Mouse (Mus musculus): ENCODE data around the gene Lrrn1. TPM values are rescaled to one million over a fixed set of nuclear protein-coding genes. Genes with fewer than 3 reads are reported as not detected.

The Lrrn1 gene
- polyA plus RNA-seq, 1 experiment from 2014 or later = 50.7 TPM

DNA sequence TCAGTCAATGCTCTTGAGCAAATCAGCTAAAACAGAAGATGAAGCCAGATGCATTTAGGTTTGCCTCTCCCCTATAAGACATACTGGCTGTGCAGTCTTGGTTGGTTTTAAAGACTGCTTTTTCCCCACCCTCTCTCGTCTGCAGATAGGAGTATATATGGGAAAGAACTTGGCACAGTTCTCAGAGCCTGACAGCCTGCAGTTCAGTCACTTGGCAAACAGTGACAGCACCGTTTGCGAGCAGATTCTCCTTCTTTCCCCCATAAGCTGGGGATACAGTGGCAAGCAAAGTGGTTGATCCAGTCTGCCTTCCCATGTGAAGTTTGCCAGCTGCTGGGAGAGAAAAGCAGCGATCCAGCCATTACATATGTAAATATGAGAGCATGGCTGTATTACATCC lies 12.3 kb downstream of the Lrrn1 start:
- Histone ChIP-seq H3K4me3 (no peak overlapping the region), H3K27ac (no peak overlapping the region), H3K36me3 (no peaks in the 10 kb centered on the region), H3K27me3 (no peaks in the 10 kb centered on the region), H3K9me3 (no peaks in the 10 kb centered on the region), H3K4me1 (no peaks in the 10 kb centered on the region), H3K4me2 (replicated peaks) (no peak overlapping the region), H3K9ac (no peak overlapping the region)
- WGBS = 89% methylated on average over 4 of the region's 4 CpGs
- ATAC-seq (ENCODE audit: insufficient number of reproducible peaks, insufficient read depth, low FRiP score, low TSS enrichment) = no peak

GRCm38 (mm10) chr6:107546272-107546671 lies 16.7 kb downstream of the Lrrn1 start:
- Histone ChIP-seq H3K27ac (no peak overlapping the region), H3K27me3 (no peaks in the 10 kb centered on the region), H3K4me2 (replicated peaks) (no peak overlapping the region), H3K4me3 (no peak overlapping the region), H3K4me1 (no peaks in the 10 kb centered on the region), H3K36me3 (no peaks in the 10 kb centered on the region), H3K9me3 (no peaks in the 10 kb centered on the region), H3K9ac (no peak overlapping the region)
- ATAC-seq (ENCODE audit: insufficient number of reproducible peaks, insufficient read depth, low FRiP score, low TSS enrichment) = no peak
- 81% methylated on average over 2 of the region's 2 CpGs for WGBS

- Histone ChIP-seq H3K4me3 (no peak overlapping the region), H3K9ac (no peak overlapping the region), H3K4me2 (replicated peaks) (no peak overlapping the region), H3K9me3 (no peaks in the 10 kb centered on the region), H3K4me1 (no peaks in the 10 kb centered on the region), H3K27ac (no peak overlapping the region), H3K36me3 (no peaks in the 10 kb centered on the region), H3K27me3 (no peaks in the 10 kb centered on the region)
- WGBS = 83% methylated on average over 1 of the region's 1 CpGs
- no peak for ATAC-seq (ENCODE audit: insufficient number of reproducible peaks, insufficient read depth, low FRiP score, low TSS enrichment)
Measured at GRCm38 (mm10) chr6:107552511-107552910, 22.9 kb downstream of the Lrrn1 start.

DNA sequence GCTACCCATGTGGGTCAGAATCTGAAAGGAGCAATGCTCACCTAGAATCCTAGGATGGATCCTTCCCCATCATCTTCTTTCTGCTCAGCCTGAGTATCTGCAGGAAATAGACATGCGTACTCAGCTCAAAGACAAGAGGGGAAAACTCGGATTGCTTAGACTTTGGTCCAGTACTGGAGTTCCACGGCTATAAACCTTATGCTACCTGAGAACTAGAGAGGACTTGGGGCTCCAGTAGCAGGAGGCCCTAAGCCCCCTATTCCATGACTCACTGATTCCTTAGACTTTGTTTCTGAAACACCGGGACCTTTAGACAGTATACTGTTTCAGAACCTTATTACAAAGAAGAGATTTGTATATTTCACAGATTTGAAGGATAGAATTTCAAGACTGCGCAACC lies 25.8 kb downstream of the Lrrn1 start:
- no peaks in the 10 kb centered on the region for H3K4me1 ChIP-seq
- no peak for ATAC-seq (ENCODE audit: insufficient number of reproducible peaks, insufficient read depth, low FRiP score, low TSS enrichment)
- no peaks in the 10 kb centered on the region for H3K27me3 ChIP-seq
- H3K9me3 ChIP-seq = no peaks in the 10 kb centered on the region
- H3K27ac ChIP-seq = no peak overlapping the region
- H3K36me3 ChIP-seq = no peaks in the 10 kb centered on the region
- WGBS = 78% methylated on average over 5 of the region's 5 CpGs
- H3K9ac ChIP-seq = no peak overlapping the region
- no peak overlapping the region for H3K4me2 ChIP-seq (replicated peaks)
- H3K4me3 ChIP-seq = no peak overlapping the region

DNA sequence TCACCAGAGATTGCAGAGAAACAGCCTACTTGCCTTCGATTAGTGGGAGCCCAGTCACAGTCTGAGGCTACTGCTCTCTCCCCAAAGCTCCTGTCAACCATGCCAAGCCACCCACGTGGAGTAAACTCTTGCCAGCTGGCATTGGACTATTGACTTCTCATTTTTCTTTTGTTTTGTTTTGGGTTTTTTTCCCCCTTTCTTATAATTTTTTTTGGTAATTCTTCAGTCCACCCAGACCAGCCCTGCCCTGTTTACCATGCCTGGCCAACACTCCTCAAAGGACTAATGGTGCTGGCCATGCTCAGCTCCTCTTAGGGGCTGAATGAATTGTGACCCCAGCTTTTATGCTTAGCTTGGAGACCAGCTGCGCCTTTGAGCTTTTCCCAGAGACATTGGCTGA lies 27.4 kb downstream of the Lrrn1 start:
- no peak overlapping the region for H3K27ac ChIP-seq
- no peak overlapping the region for H3K4me3 ChIP-seq
- H3K4me2 ChIP-seq (replicated peaks) = no peak overlapping the region
- H3K36me3 ChIP-seq = no peaks in the 10 kb centered on the region
- H3K27me3 ChIP-seq = no peaks in the 10 kb centered on the region
- H3K9me3 ChIP-seq = no peaks in the 10 kb centered on the region
- H3K4me1 ChIP-seq = no peaks in the 10 kb centered on the region
- ATAC-seq (ENCODE audit: insufficient number of reproducible peaks, insufficient read depth, low FRiP score, low TSS enrichment) = no peak
- WGBS = 75% methylated on average over 3 of the region's 3 CpGs
- no peak overlapping the region for H3K9ac ChIP-seq

- Histone ChIP-seq H3K4me2 (replicated peaks) (no peak overlapping the region), H3K9ac (no peak overlapping the region), H3K36me3 (no peaks in the 10 kb centered on the region), H3K4me1 (no peaks in the 10 kb centered on the region), H3K9me3 (no peaks in the 10 kb centered on the region), H3K27ac (no peak overlapping the region), H3K4me3 (no peak overlapping the region), H3K27me3 (no peaks in the 10 kb centered on the region)
- WGBS = 86% methylated on average over 3 of the region's 3 CpGs
- no peak for ATAC-seq (ENCODE audit: insufficient number of reproducible peaks, insufficient read depth, low FRiP score, low TSS enrichment)
Measured at GRCm38 (mm10) chr6:107557806-107558205, 28.2 kb downstream of the Lrrn1 start.

GRCm38 (mm10) chr6:107562255-107562654 lies 32.7 kb downstream of the Lrrn1 start:
- Histone ChIP-seq H3K9ac (no peak overlapping the region), H3K4me3 (no peak overlapping the region), H3K9me3 (no peaks in the 10 kb centered on the region), H3K27ac (no peak overlapping the region), H3K4me2 (replicated peaks) (no peak overlapping the region), H3K4me1 (no peaks in the 10 kb centered on the region), H3K36me3 (no peaks in the 10 kb centered on the region), H3K27me3 (no peaks in the 10 kb centered on the region)
- no peak for ATAC-seq (ENCODE audit: insufficient number of reproducible peaks, insufficient read depth, low FRiP score, low TSS enrichment)
- 95% methylated on average over 2 of the region's 2 CpGs for WGBS

DNA sequence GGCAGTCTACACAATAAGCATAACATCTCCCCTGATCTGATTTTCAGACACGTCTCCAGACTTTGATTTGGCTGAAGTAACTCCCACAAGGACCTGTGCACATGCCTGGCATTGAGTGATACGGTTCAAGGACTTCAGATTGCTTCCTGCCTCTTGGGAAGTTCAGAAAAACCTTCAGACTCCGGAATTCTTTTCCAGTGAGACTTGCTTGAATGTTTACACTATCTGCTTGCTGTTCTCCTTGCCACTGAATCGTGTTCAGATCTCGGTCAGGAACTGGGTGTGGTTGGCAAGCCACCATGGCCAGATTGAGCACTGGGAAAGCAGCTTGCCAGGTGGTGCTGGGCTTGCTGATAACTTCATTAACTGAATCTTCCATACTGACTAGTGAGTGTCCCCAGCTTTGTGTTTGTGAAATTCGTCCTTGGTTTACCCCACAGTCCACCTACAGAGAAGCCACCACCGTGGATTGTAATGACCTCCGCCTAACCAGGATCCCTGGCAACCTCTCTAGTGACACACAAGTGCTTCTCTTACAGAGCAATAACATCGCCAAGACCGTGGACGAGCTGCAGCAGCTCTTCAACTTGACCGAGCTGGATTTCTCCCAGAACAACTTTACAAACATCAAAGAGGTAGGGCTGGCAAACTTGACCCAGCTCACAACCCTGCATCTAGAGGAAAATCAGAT lies 37.5 kb downstream of the Lrrn1 start:
- Histone ChIP-seq H3K4me1 (no peaks in the 10 kb centered on the region), H3K27me3 (no peaks in the 10 kb centered on the region), H3K27ac (no peak overlapping the region), H3K36me3 (no peaks in the 10 kb centered on the region), H3K9me3 (no peaks in the 10 kb centered on the region), H3K9ac (no peak overlapping the region), H3K4me3 (no peak overlapping the region), H3K4me2 (replicated peaks) (no peak overlapping the region)
- 79% methylated on average over 12 of the region's 12 CpGs for WGBS
- ATAC-seq (ENCODE audit: insufficient number of reproducible peaks, insufficient read depth, low FRiP score, low TSS enrichment) = no peak

DNA sequence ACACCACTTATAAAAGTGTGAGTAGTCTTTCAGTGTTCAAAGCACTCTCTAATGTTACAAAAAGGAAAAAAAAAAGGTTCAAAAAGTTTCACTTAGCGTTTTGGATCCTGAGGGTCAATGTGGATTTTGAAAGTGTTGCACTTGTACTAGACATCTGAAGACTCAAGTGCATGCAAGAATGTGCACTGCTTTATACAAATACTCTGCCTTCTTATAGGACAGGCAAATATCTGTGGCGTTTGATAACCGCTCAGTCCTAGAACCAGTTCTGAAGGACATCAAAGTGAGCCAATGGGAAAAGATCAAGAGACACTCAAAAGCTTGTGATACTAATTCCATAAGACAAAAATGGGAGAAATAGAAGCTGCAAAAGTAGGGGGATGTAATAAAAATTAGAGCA lies 45.0 kb downstream of the Lrrn1 start:
- Histone ChIP-seq H3K4me3 (no peak overlapping the region), H3K27me3 (no peaks in the 10 kb centered on the region), H3K27ac (no peak overlapping the region), H3K9ac (no peak overlapping the region), H3K4me2 (replicated peaks) (no peak overlapping the region), H3K4me1 (no peaks in the 10 kb centered on the region), H3K9me3 (no peaks in the 10 kb centered on the region), H3K36me3 (no peaks in the 10 kb centered on the region)
- 89% methylated on average over 3 of the region's 3 CpGs for WGBS
- ATAC-seq (ENCODE audit: insufficient number of reproducible peaks, insufficient read depth, low FRiP score, low TSS enrichment) = no peak

GRCm38 (mm10) chr6:107575405-107575804 lies 45.8 kb downstream of the Lrrn1 start:
- H3K4me2 ChIP-seq (replicated peaks) = no peak overlapping the region
- no peaks in the 10 kb centered on the region for H3K4me1 ChIP-seq

DNA sequence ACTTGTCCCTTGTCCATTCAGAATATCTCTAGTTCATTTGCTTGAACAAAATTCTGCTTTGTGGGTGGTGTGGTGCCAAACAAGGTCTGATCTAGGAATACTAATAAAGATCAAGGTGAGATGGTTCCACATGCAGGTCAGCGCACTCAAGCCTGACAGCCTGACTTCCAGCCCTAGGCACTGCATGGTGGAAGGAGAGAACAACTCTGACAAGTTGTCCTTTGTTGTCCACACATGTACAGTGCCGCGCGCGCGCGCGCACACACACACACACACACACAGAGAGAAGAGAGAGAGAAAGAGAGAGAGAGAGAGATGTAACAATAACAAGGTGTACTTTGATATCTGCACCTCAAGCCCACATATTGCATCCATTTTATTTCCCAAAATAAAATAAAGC lies 47.7 kb downstream of the Lrrn1 start:
- Histone ChIP-seq H3K27ac (no peak overlapping the region), H3K9ac (no peak overlapping the region), H3K27me3 (no peaks in the 10 kb centered on the region), H3K4me1 (no peaks in the 10 kb centered on the region), H3K4me3 (no peak overlapping the region), H3K36me3 (no peaks in the 10 kb centered on the region), H3K9me3 (no peaks in the 10 kb centered on the region), H3K4me2 (replicated peaks) (no peak overlapping the region)
- 93% methylated on average over 8 of the region's 8 CpGs for WGBS
- ATAC-seq (ENCODE audit: insufficient number of reproducible peaks, insufficient read depth, low FRiP score, low TSS enrichment) = no peak

More at GRCm38 (mm10) chr6:107575405-107575804, 45.8 kb downstream of the Lrrn1 start:
- H3K9me3 ChIP-seq = no peaks in the 10 kb centered on the region
- no peaks in the 10 kb centered on the region for H3K36me3 ChIP-seq
- WGBS = 53% methylated on average over 3 of the region's 3 CpGs
- H3K27ac ChIP-seq = no peak overlapping the region
- no peak overlapping the region for H3K9ac ChIP-seq
- no peak overlapping the region for H3K4me3 ChIP-seq
- ATAC-seq (ENCODE audit: insufficient number of reproducible peaks, insufficient read depth, low FRiP score, low TSS enrichment) = no peak
- no peaks in the 10 kb centered on the region for H3K27me3 ChIP-seq

DNA sequence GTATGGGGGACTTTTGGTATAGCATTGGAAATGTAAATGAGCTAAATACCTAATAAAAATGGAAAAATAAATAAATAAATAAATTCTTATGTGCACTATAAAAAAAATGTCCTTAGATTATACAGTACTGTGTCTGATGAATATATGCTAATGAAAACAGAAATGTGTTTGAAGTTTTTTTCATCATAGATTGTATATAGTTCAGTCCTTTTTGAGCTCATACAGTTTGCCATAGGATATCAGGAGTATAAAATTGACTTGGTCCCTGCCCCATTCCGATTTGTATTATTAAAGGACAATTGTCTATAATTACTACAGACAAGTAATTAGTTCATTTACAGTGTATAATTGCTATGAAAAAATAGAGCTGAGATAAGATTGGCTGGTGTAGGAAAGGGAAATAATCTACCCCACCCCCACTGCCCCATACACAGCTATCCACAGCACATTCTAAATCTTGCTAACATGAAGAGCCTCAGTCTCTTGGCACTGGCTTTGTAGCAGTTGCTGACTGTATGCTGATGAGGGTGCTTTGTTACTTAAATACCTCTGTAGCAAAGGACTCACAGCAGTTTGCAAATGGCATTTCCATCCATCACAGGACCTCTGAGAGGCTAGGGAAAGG lies 54.3 kb downstream of the Lrrn1 start:
- no peak for ATAC-seq (ENCODE audit: insufficient number of reproducible peaks, insufficient read depth, low FRiP score, low TSS enrichment)
- H3K9ac ChIP-seq = no peak overlapping the region
- 87% methylated on average over 1 of the region's 1 CpGs for WGBS

More for the DNA sequence above, 54.3 kb downstream of the Lrrn1 start:
- H3K27ac ChIP-seq = no peak overlapping the region
- H3K9me3 ChIP-seq = no peaks in the 10 kb centered on the region
- no peaks in the 10 kb centered on the region for H3K27me3 ChIP-seq
- H3K4me1 ChIP-seq = no peaks in the 10 kb centered on the region
- no peak overlapping the region for H3K4me2 ChIP-seq (replicated peaks)
- no peaks in the 10 kb centered on the region for H3K36me3 ChIP-seq
- H3K4me3 ChIP-seq = no peak overlapping the region

Data from embryonic facial prominence, embryonic 12.5 days (tissue).